Mouse (Mus musculus) kidney, postnatal 36 days (tissue): Measurements from ENCODE around the gene Klre1.
"Not testable (repeated sequence)": the region's sequence is repeated elsewhere in the genome, so short reads cannot be mapped to it uniquely, and the experiment has no call there.

Experiments
- DNase-seq, 2 experiments: peaks; one replicate each; pipeline ENCODE4 v3.0.0; 2021 to 2022; ENCODE audit warnings: mixed read lengths in 2 of 2

Gene Klre1

DNA sequence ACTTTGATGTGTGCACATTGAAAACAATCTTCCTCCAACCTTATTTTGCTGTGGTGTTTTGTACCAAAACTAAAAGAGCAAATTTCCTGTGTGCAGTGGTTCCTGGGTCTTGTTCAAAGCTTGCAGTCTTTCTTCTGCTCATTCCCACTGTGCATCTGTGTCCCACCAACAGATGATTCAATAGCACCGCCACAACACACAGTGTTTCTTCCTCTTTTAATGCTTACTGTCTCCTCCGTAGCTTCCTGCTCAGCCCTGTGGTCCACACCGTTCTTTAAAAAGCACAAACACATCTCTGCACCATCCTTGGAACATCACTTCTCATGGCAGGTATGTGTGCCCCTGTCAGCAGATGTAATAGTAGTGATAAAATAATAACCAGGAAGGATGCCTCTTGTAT, 13.8 kb downstream of the Klre1 start, which contains the start of gene Klrd1:
Gene Klrd1, plus strand, starts transcription at position 275 of the 400 bp plus-strand sequence.
- no peak for DNase-seq

GRCm38 (mm10) chr6:129608372-129608771, 30.7 kb downstream of the Klre1 start:
- DNase-seq, result no peak

GRCm38 (mm10) chr6:129623735-129624134, 46.0 kb downstream of the Klre1 start, which contains the start of gene Klrk1:
Gene Klrk1, minus strand, starts transcription at chr6:129623864.
- DNase-seq, result no peak

DNA sequence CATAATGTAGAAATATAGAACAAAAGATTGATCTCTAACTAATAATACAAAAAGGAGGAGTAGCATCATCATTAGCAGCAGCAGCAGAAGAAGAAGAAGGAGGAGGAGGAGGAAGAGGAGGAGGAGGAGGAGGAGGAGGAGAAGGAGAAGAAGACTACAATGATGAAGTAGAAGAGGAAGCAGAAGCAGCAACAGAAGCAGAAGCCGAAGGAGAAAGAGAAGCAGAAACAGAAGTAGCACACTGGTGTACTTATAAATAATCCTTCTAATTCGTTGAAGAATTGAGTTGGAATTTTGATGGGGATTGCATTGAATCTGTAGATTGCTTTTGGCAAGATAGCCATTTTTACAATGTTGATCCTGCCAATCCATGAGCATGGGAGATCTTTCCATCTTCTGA, 53.3 kb downstream of the Klre1 start:
- not testable (repeated sequence) for DNase-seq
